Mouse (Mus musculus): ENCODE measurements at regions not wholly inside any gene's neighbourhood (a gene's known extent, or its start where the extent isn't known, plus 50 kb on each side); places are given as distances from the start of the nearest gene placed in this dataset.

GRCm38 (mm10) chr14:25052175-25052574 is 406.8 kb upstream of the Zmiz1 start:
- DNase-seq (ENCODE audit: low spot score in 2 of 2) = no peak

GRCm38 (mm10) chr14:25059351-25059750 is 399.6 kb upstream of the Zmiz1 start:
- no peak for DNase-seq (ENCODE audit: low spot score in 2 of 2)

- no peak for DNase-seq (ENCODE audit: low spot score in 2 of 2)
Measured at GRCm38 (mm10) chr14:25060285-25060684, 398.7 kb upstream of the Zmiz1 start.

GRCm38 (mm10) chr14:25063090-25063489 is 395.9 kb upstream of the Zmiz1 start:
- no peak for DNase-seq (ENCODE audit: low spot score in 2 of 2)

- DNase-seq (ENCODE audit: low spot score in 2 of 2) = no peak
Measured at GRCm38 (mm10) chr14:25064190-25064947, 394.6 kb upstream of the Zmiz1 start.

- no peak for DNase-seq (ENCODE audit: low spot score in 2 of 2)
Measured at GRCm38 (mm10) chr14:25067435-25067834, 391.6 kb upstream of the Zmiz1 start.

GRCm38 (mm10) chr14:25068430-25068829 is 390.6 kb upstream of the Zmiz1 start:
- DNase-seq (ENCODE audit: low spot score in 2 of 2) = peak in 1 of 2 experiments; percentile 53

- no peak for DNase-seq (ENCODE audit: low spot score in 2 of 2)
Measured at GRCm38 (mm10) chr14:25073143-25073542, 385.8 kb upstream of the Zmiz1 start.

GRCm38 (mm10) chr14:25074022-25074800 is 384.8 kb upstream of the Zmiz1 start:
- DNase-seq (ENCODE audit: low spot score in 2 of 2) = no peak

- no peak for DNase-seq (ENCODE audit: low spot score in 2 of 2)
Measured at GRCm38 (mm10) chr14:25074891-25075290, 384.1 kb upstream of the Zmiz1 start.

- DNase-seq (ENCODE audit: low spot score in 2 of 2) = no peak
Measured at GRCm38 (mm10) chr14:25080431-25080830, 378.6 kb upstream of the Zmiz1 start.

GRCm38 (mm10) chr14:25083847-25084246 is 375.1 kb upstream of the Zmiz1 start:
- no peak for DNase-seq (ENCODE audit: low spot score in 2 of 2)

- no peak for DNase-seq (ENCODE audit: low spot score in 2 of 2)
Measured at GRCm38 (mm10) chr14:25096786-25097185, 362.2 kb upstream of the Zmiz1 start.

GRCm38 (mm10) chr14:25105391-25105790 is 353.6 kb upstream of the Zmiz1 start:
- no peak for DNase-seq (ENCODE audit: low spot score in 2 of 2)

GRCm38 (mm10) chr14:25106451-25106850 is 352.5 kb upstream of the Zmiz1 start:
- no peak for DNase-seq (ENCODE audit: low spot score in 2 of 2)

- peak in 1 of 2 experiments; percentile 13 for DNase-seq (ENCODE audit: low spot score in 2 of 2)
Measured at GRCm38 (mm10) chr14:25108101-25108652, 350.8 kb upstream of the Zmiz1 start.

GRCm38 (mm10) chr14:25108701-25109290 is 350.2 kb upstream of the Zmiz1 start:
- no peak for DNase-seq (ENCODE audit: low spot score in 2 of 2)

- no peak for DNase-seq (ENCODE audit: low spot score in 2 of 2)
Measured at GRCm38 (mm10) chr14:25109691-25110090, 349.3 kb upstream of the Zmiz1 start.

GRCm38 (mm10) chr14:25112832-25113231 is 346.2 kb upstream of the Zmiz1 start:
- no peak for DNase-seq (ENCODE audit: low spot score in 2 of 2)

- no peak for DNase-seq (ENCODE audit: low spot score in 2 of 2)
Measured at GRCm38 (mm10) chr14:25113326-25113725, 345.7 kb upstream of the Zmiz1 start.

- peak; percentile 39 to 59 for DNase-seq (ENCODE audit: low spot score in 2 of 2)
Measured at GRCm38 (mm10) chr14:25116424-25116823, 342.6 kb upstream of the Zmiz1 start.

GRCm38 (mm10) chr14:25119999-25120398 is 339.0 kb upstream of the Zmiz1 start:
- no peak for DNase-seq (ENCODE audit: low spot score in 2 of 2)

Data from adrenal gland, postnatal 4 days (tissue).